Mouse (Mus musculus): ENCODE measurements around the gene Pou3f3. TPM values are rescaled to one million over a fixed set of nuclear protein-coding genes. Genes with fewer than 3 reads are reported as not detected.

The Pou3f3 gene
- polyA plus RNA-seq, 1 experiment from 2014 or later = not detected

- H3K4me1 ChIP-seq (ENCODE audit: insufficient read depth) = no peaks in the 10 kb centered on the region
- DNase-seq = no peak
- 6% methylated on average over 4 of the region's 4 CpGs for WGBS (ENCODE audit: insufficient replicate concordance)
- H3K27me3 ChIP-seq (ENCODE audit: insufficient read depth, low read length) = peaks cover 90% of the 10 kb centered on the region
- TF ChIP-seq EP300 (IDR thresholded peaks at IDR 0.05; ENCODE audit: low read depth) (no peak), CTCF (IDR thresholded peaks at IDR 0.05; ENCODE audit: low read depth) (no peak)
- H3K9ac ChIP-seq (replicated peaks) = no peak overlapping the region
- H3K27ac ChIP-seq (ENCODE audit: low read depth) = no peak overlapping the region
- H3K4me3 ChIP-seq (ENCODE audit: low read depth, low read length) = no peak overlapping the region
- no peak overlapping the region for H3K4me2 ChIP-seq (ENCODE audit: low read depth, low read length)
- no peaks in the 10 kb centered on the region for H3K36me3 ChIP-seq (replicated peaks; ENCODE audit: insufficient read depth, low read length)
- H3K9me3 ChIP-seq (ENCODE audit: low read length) = no peaks in the 10 kb centered on the region
- no peak for ATAC-seq
Measured at GRCm38 (mm10) chr1:42688541-42689125, 6.9 kb upstream of the Pou3f3 start.

GRCm38 (mm10) chr1:42690024-42690575 is 5.5 kb upstream of the Pou3f3 start:
- 5% methylated on average over 4 of the region's 4 CpGs for WGBS (ENCODE audit: insufficient replicate concordance)
- H3K36me3 ChIP-seq (replicated peaks; ENCODE audit: insufficient read depth, low read length) = no peaks in the 10 kb centered on the region

GRCm38 (mm10) chr1:42691202-42692170 is 4.1 kb upstream of the Pou3f3 start:
- Histone ChIP-seq H3K4me3 (ENCODE audit: low read depth, low read length) (no peak overlapping the region), H3K4me1 (ENCODE audit: insufficient read depth) (no peaks in the 10 kb centered on the region), H3K4me2 (ENCODE audit: low read depth, low read length) (no peak overlapping the region), H3K27me3 (ENCODE audit: insufficient read depth, low read length) (peaks cover 89% of the 10 kb centered on the region), H3K9ac (replicated peaks) (no peak overlapping the region), H3K27ac (ENCODE audit: low read depth) (no peak overlapping the region), H3K36me3 (replicated peaks; ENCODE audit: insufficient read depth, low read length) (no peaks in the 10 kb centered on the region), H3K9me3 (ENCODE audit: low read length) (no peaks in the 10 kb centered on the region)
- ATAC-seq (no peak), DNase-seq (peak; percentile 73)
- TF ChIP-seq EP300 (IDR thresholded peaks at IDR 0.05; ENCODE audit: low read depth) = no peak
- peak; percentile 69 for TF ChIP-seq CTCF (IDR thresholded peaks at IDR 0.05; ENCODE audit: low read depth)
- 7% methylated on average over 9 of the region's 9 CpGs for WGBS (ENCODE audit: insufficient replicate concordance)

More at GRCm38 (mm10) chr1:42690024-42690575, 5.5 kb upstream of the Pou3f3 start:
- H3K27me3 ChIP-seq (ENCODE audit: insufficient read depth, low read length) = peaks cover 90% of the 10 kb centered on the region
- DNase-seq (no peak), ATAC-seq (no peak)
- no peak overlapping the region for H3K4me3 ChIP-seq (ENCODE audit: low read depth, low read length)
- no peak overlapping the region for H3K27ac ChIP-seq (ENCODE audit: low read depth)
- no peaks in the 10 kb centered on the region for H3K9me3 ChIP-seq (ENCODE audit: low read length)
- TF ChIP-seq CTCF (IDR thresholded peaks at IDR 0.05; ENCODE audit: low read depth) (no peak), EP300 (IDR thresholded peaks at IDR 0.05; ENCODE audit: low read depth) (no peak)
- no peak overlapping the region for H3K4me2 ChIP-seq (ENCODE audit: low read depth, low read length)
- no peaks in the 10 kb centered on the region for H3K4me1 ChIP-seq (ENCODE audit: insufficient read depth)
- H3K9ac ChIP-seq (replicated peaks) = no peak overlapping the region

- Histone ChIP-seq H3K9ac (replicated peaks) (no peak overlapping the region), H3K4me2 (ENCODE audit: low read depth, low read length) (no peak overlapping the region), H3K36me3 (replicated peaks; ENCODE audit: insufficient read depth, low read length) (no peaks in the 10 kb centered on the region), H3K4me1 (ENCODE audit: insufficient read depth) (0 out of 2 replicates have a peak, but pooled peaks cover under 1% of the 10 kb centered on the region), H3K9me3 (ENCODE audit: low read length) (no peaks in the 10 kb centered on the region), H3K27me3 (ENCODE audit: insufficient read depth, low read length) (peaks cover 86% of the 10 kb centered on the region), H3K4me3 (ENCODE audit: low read depth, low read length) (no peak overlapping the region), H3K27ac (ENCODE audit: low read depth) (no peak overlapping the region)
- DNase-seq (no peak), ATAC-seq (no peak)
- no peak for TF ChIP-seq CTCF (IDR thresholded peaks at IDR 0.05; ENCODE audit: low read depth)
- no peak for TF ChIP-seq EP300 (IDR thresholded peaks at IDR 0.05; ENCODE audit: low read depth)
- WGBS (ENCODE audit: insufficient replicate concordance) = 0% methylated on average over 1 of the region's 1 CpGs
Measured at GRCm38 (mm10) chr1:42692221-42692620, 3.3 kb upstream of the Pou3f3 start.

GRCm38 (mm10) chr1:42693101-42693715 is 2.4 kb upstream of the Pou3f3 start:
- WGBS (ENCODE audit: insufficient replicate concordance) = under 1% methylated on average over 21 of the region's 21 CpGs
- H3K4me3 ChIP-seq (ENCODE audit: low read depth, low read length) = peak overlapping the region; percentile 34
- no peak for TF ChIP-seq CTCF (IDR thresholded peaks at IDR 0.05; ENCODE audit: low read depth)
- no peak for TF ChIP-seq EP300 (IDR thresholded peaks at IDR 0.05; ENCODE audit: low read depth)
- ATAC-seq = no peak
- H3K27ac ChIP-seq (ENCODE audit: low read depth) = no peak overlapping the region
- H3K27me3 ChIP-seq (ENCODE audit: insufficient read depth, low read length) = peaks cover 86% of the 10 kb centered on the region
- no peaks in the 10 kb centered on the region for H3K36me3 ChIP-seq (replicated peaks; ENCODE audit: insufficient read depth, low read length)
- DNase-seq = no peak
- H3K4me1 ChIP-seq (ENCODE audit: insufficient read depth) = 0 out of 2 replicates have a peak, but pooled peaks cover 2% of the 10 kb centered on the region
- H3K9me3 ChIP-seq (ENCODE audit: low read length) = no peaks in the 10 kb centered on the region
- peak overlapping the region; percentile 63 for H3K4me2 ChIP-seq (ENCODE audit: low read depth, low read length)
- H3K9ac ChIP-seq (replicated peaks) = no peak overlapping the region
